Mouse (Mus musculus) left cerebral cortex, adult 8-10 months (tissue): ENCODE results near the gene Dach1. TPM values are rescaled to one million over a fixed set of nuclear protein-coding genes. Genes with fewer than 3 reads are reported as not detected.

Experiments
- DNase-seq, 2 experiments: peaks; one replicate each; pipeline ENCODE4 v3.0.0; 2022; ENCODE audit warnings: low spot score in 2 of 2
- total RNA-seq, 4 experiments: library from RNA; stranded (reverse); gene quantifications; 2 replicates each; pipeline ENCODE4 v1.2.4; 2022

The Dach1 gene
- 10 to 100 TPM; 11.1 to 13.9 (median 12.1) TPM for total RNA-seq

DNA sequence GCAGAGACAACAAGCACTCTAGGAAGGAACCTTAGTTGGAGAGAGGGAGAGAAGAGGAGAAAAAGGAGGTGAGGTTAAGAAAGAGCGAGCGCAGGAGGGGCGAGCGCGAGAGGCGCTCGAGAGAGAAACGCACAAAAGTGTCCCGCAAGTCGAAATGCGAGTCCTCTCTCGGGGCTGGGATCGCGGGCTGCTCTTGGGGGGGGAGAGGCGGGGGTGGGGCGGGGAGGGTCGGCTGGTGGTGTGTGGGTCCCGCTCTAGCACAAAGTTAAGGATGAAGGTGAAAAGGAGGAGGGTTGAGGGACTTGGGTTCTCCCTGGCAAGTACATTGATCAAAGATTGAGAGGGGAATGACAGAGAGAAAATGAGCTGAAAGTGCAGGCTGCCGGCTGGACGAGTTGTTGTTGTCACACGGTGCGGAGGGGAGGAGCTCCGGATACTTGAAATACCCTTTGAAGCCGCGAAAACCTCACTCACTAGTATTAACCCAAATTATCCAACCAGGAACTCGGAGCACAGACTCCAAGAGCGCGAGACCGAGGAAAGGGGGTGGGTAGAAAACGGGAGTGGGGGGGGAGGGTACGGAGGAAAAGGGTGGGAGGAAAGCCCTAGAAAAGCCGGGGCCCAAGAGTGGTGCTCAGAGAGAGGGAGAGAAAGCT, at the start of gene Dach1:
TSS of gene Dach1 (minus strand) at position 345 of the 656 bp plus-strand sequence.
- DNase-seq = no peak

DNA sequence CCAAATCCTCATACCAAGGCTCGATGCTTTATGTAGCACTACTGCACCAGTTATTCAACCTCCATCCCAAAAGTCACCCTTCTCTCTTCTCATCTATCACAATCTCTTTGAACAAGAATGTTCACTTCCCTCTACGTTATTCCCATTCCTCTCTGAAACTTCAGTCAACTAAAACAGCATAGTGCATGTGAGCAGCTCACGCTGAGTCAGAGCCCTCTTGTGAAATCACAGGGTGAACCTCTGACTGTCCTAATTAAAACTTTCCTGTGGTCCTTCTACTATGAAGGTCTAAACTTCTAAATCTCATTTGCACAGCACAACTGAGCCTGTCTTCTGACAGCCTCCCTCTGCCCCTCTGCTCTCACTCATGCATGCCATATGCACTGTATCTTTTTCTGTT, 30.5 kb upstream of the Dach1 start:
- DNase-seq = no peak

DNA sequence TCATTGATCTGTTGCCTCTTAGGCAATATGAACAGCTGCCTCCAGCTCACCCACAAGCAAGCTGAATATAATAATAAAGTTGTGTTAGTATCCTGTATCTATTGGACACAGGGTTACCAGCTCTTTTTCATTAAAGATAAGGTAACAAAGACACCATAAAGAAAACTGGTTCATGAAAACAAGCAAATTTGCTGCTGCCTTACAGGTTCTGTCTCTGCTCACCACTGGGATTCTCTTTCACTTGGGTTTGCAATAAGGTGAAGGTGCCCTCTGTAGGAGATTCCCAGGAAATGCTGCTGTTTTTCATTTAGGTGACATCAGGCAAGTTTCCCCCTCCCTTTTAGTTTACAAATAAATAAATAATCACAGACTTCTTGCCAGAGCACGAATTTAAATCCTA, 12.0 kb upstream of the Dach1 start:
- DNase-seq = no peak

DNA sequence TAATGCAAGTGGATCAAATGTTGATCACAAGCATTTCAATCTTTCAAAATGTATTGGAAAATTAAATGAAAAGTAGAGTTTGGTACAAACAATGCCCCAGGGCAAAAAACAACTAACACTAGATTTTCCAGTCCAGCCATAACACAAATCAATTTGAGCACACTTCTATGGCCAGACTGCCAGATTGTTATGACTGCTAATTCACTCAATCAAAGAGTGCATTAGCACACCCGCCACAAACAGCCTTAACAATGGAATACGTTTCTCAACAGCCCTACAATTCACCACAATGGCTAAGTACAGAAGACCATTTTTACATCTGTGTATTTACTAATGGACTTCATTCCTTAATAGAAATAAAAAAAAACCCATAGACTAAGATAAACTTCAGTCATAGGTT, 4.3 kb upstream of the Dach1 start:
- no peak for DNase-seq

DNA sequence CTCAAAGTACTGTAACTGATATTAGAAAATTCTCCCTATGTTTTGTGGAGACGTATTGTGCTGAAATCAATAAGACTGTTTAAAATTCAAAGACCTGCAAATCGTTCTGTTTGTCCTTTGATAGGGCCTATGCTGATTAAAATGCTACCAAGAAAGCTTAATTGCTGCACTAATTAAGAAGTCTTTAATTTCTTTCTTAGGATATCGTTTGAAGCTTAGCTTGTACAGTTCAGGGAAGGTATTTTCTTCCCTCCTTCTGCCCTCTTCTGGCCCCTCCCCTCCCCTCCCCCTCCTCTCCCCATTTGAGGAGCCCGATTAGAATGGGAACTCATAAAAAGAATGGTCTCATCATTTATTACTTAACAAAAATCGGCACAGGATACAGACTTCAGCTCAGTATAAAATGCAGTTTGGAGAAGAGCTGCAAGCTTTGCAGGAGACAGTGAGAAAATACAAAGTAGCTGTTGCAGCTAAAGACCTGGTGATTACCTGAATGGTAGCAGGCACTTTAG, 2.9 kb upstream of the Dach1 start:
- DNase-seq = no peak

DNA sequence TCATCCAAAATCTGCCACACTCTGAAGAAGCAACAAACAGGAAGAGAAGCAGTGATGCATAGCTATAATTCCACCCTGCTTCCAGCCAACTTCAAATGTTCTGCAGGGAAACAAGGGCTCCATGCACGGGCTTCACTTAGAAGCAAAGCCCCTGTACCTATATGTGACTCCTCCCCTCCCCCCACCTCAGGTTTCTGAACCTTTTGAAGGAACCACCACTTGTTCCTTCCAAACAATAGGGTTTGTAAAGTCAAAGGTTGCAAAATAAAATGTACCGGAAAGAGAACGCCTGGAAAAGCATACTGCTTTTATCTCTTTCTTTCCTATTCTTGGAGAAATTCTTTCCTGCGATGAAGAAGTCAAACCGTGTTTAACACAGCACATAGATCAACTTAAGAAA, 2.3 kb upstream of the Dach1 start:
- no peak for DNase-seq

DNA sequence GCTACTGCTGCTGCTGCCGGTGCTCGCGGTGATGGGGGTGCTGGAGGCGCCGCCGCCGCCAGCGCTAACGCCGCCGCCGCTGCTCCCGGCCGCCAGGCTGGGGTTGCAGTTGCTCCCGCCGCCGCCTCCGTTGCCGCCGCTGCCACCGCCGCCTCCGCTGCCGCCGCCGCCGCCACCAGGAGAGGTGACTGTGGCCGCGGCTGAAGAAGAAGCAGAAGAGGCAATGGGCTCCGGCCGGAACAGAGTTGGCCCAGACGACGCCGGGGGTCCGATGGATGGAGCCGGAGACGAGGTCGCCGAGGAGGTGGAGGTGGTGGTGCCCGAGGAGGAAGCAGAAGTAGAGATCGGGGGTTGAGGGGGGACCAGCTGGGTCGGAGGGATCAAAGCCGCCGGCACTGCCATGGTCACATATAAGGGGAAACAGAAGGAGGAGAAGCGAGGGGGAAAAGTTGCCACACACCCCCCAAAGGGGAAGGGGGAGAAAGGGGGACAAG, 610 bp downstream of the Dach1 start:
- no peak for DNase-seq

DNA sequence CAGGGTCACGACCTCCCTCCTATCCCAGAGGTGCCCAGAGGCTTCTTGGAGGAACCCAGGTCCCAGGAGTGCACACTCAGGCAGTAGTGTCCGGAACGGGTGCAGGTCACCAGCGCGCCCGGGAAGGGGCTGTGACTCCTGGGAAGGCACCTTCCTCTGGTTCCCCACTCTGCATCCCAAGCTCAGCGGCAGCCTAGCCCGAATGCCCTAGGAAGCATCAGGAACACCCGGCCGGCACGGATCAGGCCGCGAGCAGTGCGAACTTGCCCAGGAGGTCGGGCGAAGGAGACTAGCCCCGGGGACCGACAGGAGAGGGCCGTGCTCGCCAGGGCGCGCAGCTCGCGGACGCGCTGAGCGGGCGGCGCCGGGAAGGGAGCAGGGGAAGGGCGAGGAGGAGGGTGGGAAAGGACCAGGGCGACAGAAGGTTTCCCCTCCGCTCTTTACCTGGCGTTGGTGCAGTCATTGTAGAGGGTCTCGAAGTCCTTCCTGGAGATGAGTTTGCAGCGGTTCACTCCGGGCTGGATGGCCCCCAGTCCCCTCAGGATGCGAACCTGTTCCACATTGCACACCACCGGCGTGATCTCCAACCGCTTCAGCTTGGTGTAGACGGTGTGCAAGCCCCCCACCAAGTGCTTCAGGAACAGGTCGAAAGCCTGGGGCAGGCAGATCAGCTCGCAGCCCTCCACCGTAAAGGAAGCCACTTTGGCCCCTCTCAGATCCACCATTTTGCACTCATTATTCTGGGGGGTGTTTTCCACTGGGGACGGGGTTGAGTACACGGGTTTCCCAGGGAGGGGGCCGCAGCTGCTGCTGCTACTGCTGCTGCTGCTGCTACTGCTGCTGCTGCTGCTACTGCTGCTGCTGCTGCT, 1.3 kb downstream of the Dach1 start:
- no peak for DNase-seq

DNA sequence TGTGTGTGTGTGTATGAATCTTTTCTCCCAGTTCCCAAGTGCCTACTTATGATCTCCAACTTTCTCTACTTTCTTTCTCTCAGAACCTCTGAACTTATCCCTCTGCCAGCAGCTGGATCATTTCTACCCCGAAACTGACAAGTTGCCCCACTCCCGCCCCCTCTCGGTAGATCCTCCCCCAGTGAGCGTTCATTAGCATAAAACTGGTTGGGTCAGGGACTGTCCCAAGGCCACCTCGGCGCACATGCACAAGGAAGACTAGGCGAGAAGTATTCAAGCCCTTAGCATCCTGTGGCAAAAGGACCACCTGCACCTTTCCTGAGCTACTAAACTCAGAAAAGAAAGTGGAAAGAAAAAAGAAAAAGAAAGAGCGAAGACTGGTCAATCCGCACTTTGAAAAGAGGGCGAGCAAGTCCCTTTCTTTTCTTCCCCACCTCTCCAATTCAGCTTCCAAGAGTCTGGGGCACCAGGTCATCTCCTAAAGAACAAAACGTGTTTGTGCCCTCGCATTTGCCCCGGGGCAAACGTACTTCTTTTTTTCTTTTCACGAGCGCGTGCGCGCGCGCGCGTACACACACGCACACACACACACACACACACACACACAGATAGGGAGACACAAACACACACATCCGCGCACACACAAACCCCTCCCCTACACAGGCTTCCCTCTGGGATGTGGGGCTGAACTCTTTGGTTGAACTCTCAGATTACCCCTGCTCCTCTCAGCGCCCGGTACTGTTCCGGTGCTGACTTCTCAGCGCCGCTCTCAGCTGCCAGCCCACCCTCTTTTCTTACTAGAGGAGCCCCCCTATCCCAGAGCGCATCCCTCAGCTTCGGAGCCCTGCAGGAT, 2.2 kb downstream of the Dach1 start:
- DNase-seq = no peak

DNA sequence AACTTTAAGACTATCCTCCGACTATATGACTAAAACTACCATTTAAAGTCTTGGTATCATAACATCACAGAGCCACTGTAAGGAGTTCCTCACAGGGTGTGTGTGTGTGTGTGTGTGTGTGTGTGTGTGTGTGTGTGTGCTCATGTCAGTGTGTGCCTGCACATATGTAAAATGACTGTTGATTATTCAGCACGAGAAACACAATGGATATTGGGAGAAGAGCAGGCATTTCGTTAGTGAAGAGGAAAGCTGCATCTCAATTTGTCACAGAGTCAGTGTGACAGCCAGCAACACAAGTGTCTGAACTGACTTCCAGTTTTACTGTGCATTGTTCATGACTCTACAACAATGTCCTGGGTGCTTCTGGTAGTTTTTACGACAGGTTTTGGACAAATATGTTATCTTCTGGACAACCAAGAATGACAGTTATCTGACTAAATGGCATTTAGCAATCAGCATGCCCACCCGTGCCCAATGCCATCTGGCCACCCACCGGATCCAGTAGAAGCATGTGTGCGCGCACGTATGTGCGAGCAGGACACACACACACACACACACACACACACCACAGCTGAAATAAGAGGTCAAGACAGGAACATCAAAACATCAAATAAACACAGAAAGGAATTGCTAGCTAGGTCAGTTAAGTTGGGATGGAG, 3.1 kb downstream of the Dach1 start:
- DNase-seq = no peak

DNA sequence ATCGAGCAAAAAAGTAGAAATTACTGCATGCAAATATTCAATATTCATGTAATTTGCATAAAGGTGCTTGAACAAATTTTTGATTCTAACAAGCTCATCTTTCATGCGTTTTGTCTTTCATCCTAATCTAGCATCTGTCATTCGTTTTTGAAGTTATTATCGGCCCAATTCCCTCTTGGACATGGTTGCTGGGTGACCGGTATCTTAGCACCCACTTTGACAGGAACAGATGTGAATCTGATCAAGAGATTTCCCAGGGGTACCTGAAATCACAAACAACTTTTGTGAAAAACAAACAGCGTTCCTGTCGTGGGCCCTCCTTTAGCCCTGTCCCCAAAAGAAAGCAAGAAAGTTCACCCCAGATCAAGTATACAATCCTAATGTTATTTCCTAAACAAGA, 12.8 kb downstream of the Dach1 start:
- no peak for DNase-seq

DNA sequence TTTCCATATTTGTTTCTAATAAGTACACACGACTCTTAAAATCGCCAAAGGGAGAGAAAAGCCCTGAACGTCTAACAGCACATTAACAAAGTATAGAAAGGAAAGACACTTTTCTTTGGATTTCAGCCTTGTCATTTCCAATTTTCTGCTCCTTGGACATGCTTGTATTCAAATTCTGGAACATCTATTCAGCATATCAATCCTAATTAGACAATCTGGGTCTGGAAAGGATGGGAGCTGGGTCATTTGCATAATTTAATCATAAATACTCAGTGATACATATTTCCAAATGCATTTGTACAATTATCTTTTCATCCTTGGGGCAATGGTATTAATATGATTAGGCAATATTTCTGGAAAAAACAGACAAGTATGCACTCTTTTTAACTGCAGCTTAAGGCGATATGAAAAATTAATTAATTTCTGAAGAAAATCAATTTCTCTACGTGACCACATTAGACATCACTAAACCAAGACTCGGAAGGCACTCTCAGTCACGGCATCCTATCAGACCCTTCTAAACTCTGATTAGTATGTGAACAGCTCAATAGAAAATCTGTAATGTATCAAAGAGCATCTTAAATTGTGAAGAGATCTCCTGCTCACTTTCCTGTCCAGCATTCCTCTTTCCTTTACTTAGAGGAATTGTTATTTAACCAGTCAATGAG, 13.7 kb downstream of the Dach1 start:
- DNase-seq = no peak

DNA sequence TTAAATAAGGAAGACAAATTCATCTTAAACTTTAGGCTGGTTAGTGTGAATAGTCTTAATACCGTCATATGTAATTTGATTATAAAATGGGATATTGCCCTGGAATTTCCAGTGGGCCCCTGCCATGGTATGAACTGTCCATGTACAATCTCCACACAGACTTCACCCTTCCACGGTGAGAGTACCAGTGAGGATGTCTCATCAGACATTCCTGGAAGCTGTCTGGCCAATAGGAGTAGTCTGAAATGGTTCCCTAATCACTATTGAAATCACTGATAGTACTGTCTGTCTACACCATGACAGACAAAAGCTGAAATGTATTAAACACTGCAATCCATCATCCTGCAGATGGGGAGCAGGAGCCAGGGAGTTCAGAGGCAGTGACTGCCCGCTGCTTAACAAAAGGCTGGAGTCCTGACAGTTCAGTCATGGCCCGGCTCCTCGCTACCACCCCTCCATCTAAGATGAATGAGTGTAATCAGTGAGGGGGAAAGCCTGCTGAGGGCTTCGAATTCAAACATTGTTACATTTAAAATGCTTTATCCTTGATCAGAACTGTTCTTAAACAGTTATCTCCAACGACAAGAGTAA, 14.6 kb downstream of the Dach1 start:
- no peak for DNase-seq

DNA sequence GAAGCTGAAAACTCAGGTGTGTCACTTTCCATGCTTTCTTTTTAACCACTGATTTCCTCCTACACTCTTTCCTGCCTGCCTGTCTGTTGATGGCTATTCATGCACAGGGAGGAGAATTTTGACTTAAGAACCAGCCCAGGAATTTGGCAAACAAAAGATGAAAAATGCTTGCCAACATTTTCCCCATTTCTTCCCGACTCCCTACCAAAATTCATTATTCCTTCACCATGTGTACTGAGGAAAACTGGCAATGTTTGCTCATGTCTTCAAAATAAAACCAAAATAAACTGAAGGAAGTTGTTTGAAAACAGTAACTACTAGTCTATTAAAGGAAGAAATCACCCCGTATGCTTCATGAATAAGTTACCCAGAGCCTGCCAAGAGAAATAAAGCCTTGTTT, 27.8 kb downstream of the Dach1 start:
- DNase-seq = no peak

DNA sequence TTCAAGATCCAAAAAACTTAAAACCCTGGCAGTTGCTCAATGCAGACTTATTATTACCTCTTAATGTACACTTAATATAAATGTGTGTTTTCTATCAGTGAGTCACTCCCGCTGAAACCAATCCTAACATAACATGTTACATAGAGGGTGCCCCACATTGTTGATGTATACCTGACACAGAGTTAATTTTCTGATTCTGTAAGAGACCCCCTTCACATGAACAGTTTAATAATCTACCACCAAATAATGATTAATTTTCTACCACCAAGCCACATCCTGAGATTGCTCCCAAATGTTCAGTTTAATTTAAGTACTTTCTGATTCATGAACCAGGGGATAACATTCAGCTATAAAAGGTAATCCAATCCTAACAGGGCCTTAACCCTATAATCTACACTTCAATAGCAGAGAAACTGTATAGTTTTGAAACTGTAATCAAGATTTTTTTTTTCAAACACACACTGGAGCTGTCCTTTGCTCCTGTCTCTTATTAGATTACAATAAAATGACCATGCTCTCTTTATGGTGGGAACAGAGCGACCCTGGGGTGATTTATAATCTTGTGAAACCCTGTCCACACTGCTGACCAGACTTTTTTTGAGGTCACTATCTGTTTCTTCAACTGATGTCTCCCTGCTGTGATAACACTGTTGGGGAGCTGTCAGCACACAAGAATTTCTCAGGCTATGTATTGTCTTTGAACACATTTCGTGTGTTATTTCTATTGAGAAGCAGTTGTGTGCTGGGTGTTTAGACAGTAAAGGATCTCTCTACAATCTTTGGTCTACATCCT, 30.5 kb downstream of the Dach1 start:
- no peak for DNase-seq

DNA sequence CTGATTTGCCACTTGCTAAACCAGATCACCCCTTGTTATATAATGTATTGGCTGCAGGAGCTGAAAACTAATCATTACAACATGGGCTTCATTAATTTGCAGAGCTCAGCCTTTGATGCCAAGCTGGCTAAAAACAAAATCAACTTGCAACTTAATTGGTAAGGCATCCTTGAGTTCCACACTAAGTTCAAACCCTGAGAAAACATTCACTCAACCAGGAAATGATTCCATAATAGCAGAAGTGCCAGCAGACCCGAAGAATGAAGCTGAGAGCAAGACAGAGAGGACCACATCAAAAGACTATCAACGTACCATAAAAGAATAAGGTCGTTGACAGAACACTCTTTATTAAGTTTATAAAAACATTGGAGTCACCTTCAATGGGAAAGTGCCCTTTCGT, 35.0 kb downstream of the Dach1 start:
- DNase-seq = no peak

DNA sequence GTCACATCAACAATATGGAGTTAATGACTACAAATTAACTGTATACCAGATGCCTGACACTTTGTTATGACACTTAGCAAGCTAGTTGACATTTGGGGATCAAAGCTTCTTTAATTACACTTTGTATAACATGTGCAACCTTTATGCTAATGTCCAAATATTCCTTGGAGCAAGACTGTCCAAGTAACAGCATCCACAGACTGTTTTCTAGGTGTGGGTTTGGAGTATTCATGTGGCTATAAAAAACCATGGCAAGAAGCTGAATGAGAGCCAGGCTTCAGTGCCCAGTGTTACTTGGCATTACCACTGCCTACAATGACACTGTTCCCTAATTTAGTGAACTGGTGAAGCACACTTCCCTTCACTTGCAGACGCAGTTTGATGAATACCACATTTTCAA, 46.5 kb downstream of the Dach1 start:
- no peak for DNase-seq

DNA sequence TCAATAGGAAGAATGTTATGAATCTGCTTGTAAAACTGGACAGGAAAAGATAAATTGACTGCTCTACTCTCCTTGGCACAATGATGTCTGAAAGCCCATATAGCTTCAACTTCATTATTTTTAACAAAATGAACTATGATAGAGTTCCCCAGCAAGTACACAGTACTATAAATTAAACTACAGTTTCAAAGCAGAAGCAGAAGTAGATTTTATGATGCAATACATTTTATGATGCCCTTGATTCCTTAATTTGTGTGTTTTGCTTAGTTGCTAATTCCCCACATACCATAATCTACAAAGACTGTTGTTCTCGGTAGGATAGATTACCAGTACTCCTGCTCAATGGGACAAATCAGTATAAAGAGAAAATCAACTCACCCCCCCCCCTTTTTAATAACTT, 52.9 kb downstream of the Dach1 start:
- no peak for DNase-seq

DNA sequence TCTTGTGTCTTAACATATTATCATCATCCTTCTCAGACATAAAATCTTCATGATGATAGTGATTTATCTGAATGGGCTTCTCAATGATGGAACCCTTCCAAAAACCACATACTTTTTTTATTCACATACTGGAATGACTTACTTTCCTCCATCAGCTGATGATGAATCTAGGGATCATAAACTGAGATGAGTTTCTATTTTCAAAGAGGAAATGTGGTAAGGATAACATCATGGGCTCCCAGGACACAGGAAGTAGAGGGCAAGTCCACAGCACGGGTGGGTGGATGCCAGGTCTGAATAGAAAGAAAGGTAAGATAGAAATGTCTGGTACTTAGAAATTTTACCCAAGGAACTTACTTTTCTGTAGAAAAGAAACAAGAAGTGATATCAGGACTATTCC, 56.5 kb downstream of the Dach1 start:
- no peak for DNase-seq
